Mouse (Mus musculus): Measurements from ENCODE around the gene Cacnb1.

- TF ChIP-seq BHLHE40 (IDR thresholded peaks at IDR 0.05; ENCODE audit: borderline replicate concordance, low read depth, low read length) (no peak), MYC (IDR thresholded peaks at IDR 0.05; ENCODE audit: low read depth, low read length) (peak; percentile 79), CHD1 (IDR thresholded peaks at IDR 0.05; ENCODE audit: low read depth, low read length) (no peak), CTCF (IDR thresholded peaks at IDR 0.05 in 2 of 3, conservative IDR thresholded peaks at IDR 0.05 in 1 of 3; ENCODE audit: control insufficient read depth in 1 of 3, insufficient read depth in 1 of 3, low read depth in 2 of 3, low read length in 3 of 3, poor library complexity in 1 of 3, severe bottlenecking in 1 of 3) (no peak), ZC3H11A (IDR thresholded peaks at IDR 0.05; ENCODE audit: low read depth, low read length) (no peak), EP300 (IDR thresholded peaks at IDR 0.05; ENCODE audit: low read depth in 1 of 2, low read length in 2 of 2) (no peak), CHD2 (IDR thresholded peaks at IDR 0.05; ENCODE audit: low read length) (no peak), GATA1 (IDR thresholded peaks at IDR 0.05; ENCODE audit: low read depth, low read length) (no peak), MAFK (IDR thresholded peaks at IDR 0.05; ENCODE audit: borderline replicate concordance, low read depth, low read length) (no peak), ELF1 (IDR thresholded peaks at IDR 0.05; ENCODE audit: low read depth, low read length) (no peak), E2F4 (IDR thresholded peaks at IDR 0.05; ENCODE audit: borderline replicate concordance, low read depth, low read length) (no peak)
These were observed 35.2 kb upstream of the Cacnb1 start for GRCm38 (mm10) chr11:98057998-98058397.

All from MEL (cell line).